Mouse (Mus musculus) forebrain, embryonic 14.5 days (tissue): ENCODE results near the gene Ipmk. TPM values are rescaled to one million over a fixed set of nuclear protein-coding genes. Genes with fewer than 3 reads are reported as not detected.

Experiments used
- ATAC-seq: fragments of 200-750 bp; cut with Nextera tagmentation; 2 replicates; pipeline ENCODE4 v1.8.0; 2017; ENCODE audit warnings: mild to moderate bottlenecking, moderate library complexity
- DNase-seq: peaks from one replicate; pipeline ENCODE4 v3.0.0-alpha.2; 2015; ENCODE audit warnings: low spot score
- H3K27ac ChIP-seq: fragments of 300-500 bp; sonication (generic); 2 replicates; pipeline ENCODE4 v1.5.1; 2014; ENCODE audit warnings: low read depth, mild to moderate bottlenecking, control low read depth, low read length, moderate library complexity
- H3K27me3 ChIP-seq: fragments of 300-500 bp; sonication (generic); replicated peaks from 2 replicates; pipeline ENCODE4 v1.6.1; 2014; ENCODE audit warnings: low read length, control low read depth, mixed read lengths; ENCODE audit not compliant: control insufficient read depth, insufficient read depth
- H3K36me3 ChIP-seq: fragments of 300-500 bp; sonication (generic); 2 replicates; pipeline ENCODE4 v1.6.1; 2014; ENCODE audit warnings: low read length, control low read depth; ENCODE audit not compliant: control insufficient read depth, insufficient read depth
- H3K4me1 ChIP-seq: fragments of 300-500 bp; sonication (generic); 2 replicates; pipeline ENCODE4 v1.6.1; 2014; ENCODE audit warnings: antibody characterized with exemption, low read length, control low read depth; ENCODE audit not compliant: control insufficient read depth, insufficient read depth
- H3K4me2 ChIP-seq: fragments of 300-500 bp; sonication (generic); 2 replicates; pipeline ENCODE4 v1.6.1; 2014; ENCODE audit warnings: mild to moderate bottlenecking, control low read depth, low read length
- H3K4me3 ChIP-seq: fragments of 300-500 bp; sonication (generic); 2 replicates; pipeline ENCODE4 v1.5.1; 2014; ENCODE audit warnings: low read depth, low read length, control low read depth
- H3K9ac ChIP-seq: fragments of 300-500 bp; sonication (generic); 2 replicates; pipeline ENCODE4 v1.6.1; 2014; ENCODE audit warnings: mild to moderate bottlenecking, low read length, control low read depth, moderate library complexity
- H3K9me3 ChIP-seq: fragments of 300-500 bp; sonication (generic); replicated peaks from 2 replicates; pipeline ENCODE4 v1.6.1; 2016; ENCODE audit warnings: low read length, control low read depth, mixed read lengths; ENCODE audit not compliant: control insufficient read depth
- WGBS: fragments of 180-500 bp; shearing (Covaris S2); extraction: QIAGEN DNeasy Blood & Tissue Kit; methylation state at CpG from one replicate; pipeline ENCODE4 v1.1.7; 2014; 5-methylcytosine and 5-hydroxymethylcytosine counted together
- polyA plus RNA-seq: library from polyadenylated mRNA; unstranded; fragments of >200 nt; fragmentation: Nextera tagmentation; extraction: Ambion mirVana; gene quantifications from 2 replicates; pipeline ENCODE4 v1.2.1, GENCODE M21; 2014

Ipmk gene
- polyA plus RNA-seq, 1 experiment from 2014 or later, result 16.2 TPM

DNA sequence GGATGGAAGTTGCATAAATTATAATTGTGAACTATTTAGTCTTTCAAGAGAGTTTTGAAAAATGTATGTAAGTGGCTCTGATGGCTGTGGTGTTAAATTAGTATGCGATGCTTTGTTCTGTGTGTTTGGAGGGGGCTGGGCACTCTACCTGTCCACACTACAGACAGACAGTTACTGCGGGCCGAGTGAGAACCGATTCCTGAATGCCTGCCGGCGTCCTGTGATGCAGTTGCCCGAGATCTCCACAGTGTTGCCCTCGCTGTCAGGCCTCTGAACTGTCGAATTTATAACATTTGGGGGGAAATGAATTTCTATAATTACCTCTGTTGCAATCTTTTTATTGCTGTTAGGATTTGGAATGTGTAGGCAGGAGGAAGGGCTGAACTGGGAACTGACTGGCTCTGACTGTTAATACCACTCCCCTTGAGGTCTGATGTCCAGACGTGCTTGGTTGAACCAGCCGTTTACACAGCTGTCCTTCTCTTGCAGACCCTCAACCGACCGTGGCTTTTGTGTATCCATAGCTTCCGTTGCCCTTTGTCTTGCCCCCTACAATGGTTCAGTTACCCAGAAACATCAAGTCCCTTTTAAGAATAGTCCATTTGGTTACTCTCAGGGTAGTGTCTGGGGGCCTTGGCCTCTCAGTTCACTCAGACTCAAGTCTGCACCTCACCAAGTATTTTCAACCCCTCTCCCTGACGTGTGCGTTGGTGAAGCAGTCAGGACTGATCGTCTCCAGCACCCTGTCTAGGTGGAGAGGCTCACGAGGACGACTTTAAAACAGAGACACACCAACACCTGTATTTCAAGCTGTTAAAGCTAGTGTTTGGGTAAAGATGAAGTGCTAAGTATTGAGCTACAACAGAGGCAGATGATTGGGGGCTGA, 36.8 kb downstream of the Ipmk start:
- Histone ChIP-seq H3K9me3 (no peaks in the 10 kb centered on the region), H3K9ac (no peak overlapping the region), H3K36me3 (peaks cover 13% of the 10 kb centered on the region), H3K27me3 (no peaks in the 10 kb centered on the region), H3K4me1 (no peaks in the 10 kb centered on the region), H3K27ac (no peak overlapping the region), H3K4me2 (no peak overlapping the region), H3K4me3 (no peak overlapping the region)
- ATAC-seq (no peak), DNase-seq (no peak)
- 83% methylated on average over 19 of the region's 19 CpGs for WGBS

DNA sequence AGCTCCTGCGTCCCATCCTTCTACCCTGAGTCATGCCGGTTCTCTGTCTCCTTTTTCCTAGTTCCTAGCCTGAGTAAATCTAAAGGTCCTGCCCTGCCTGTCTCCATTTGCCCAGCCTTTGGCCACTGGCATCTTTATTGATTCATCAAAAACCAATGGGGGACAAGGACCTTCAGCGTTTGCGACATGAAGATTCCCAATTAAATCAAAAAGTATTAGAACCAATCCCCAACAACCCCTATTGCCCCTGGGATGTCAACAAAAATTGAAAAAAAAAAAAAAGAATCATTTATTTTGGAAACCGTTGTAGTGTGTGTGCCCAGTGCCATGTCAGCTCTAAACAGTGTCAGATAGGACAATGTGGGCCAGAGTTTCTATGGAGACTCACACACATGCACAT, 41.7 kb downstream of the Ipmk start:
- ATAC-seq (no peak), DNase-seq (no peak)
- H3K9ac ChIP-seq, result no peak overlapping the region
- no peak overlapping the region for H3K4me3 ChIP-seq
- 0 out of 2 replicates have a peak, but pooled peaks cover 2% of the 10 kb centered on the region for H3K9me3 ChIP-seq
- no peak overlapping the region for H3K4me2 ChIP-seq
- no peaks in the 10 kb centered on the region for H3K36me3 ChIP-seq
- H3K27me3 ChIP-seq, result no peaks in the 10 kb centered on the region
- 93% methylated on average over 5 of the region's 5 CpGs for WGBS
- no peak overlapping the region for H3K27ac ChIP-seq
- H3K4me1 ChIP-seq, result no peaks in the 10 kb centered on the region

DNA sequence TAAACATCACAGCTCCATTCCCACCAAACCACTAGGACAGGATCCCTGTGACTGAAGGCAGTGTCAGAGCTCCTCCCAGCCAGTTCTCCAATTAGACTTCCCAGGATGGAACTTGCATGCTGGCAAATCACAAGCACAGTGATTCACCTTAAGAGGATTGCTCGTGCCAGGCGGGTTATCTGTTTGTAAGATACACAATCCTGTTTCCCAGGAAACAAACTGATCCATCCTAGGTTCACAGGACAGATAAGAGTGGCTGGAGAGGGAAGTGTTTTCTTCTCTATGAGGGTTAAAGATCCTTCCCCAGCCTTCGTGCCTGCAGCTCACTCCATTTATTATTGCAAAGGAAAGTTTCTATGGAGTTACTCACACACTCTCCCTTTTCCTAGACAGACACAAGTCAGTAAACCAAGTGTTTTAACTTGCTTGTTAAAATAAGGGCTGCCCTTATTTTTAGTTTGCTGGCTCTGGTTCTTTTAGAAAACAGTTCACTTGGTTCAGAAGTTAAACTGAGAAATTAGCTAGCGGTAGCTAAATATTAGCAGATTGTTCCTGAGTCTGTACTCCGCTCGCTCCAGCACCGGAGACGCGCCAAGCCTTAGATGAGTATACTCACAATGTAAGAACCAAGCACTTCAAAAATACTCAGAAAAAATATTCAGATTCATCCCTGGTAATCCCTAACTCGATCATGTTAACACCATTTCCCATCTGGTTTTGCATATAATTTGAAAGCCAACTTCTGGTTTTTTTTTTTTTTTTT, 51.0 kb downstream of the Ipmk start:
- Histone ChIP-seq H3K4me3 (no peak overlapping the region), H3K36me3 (no peaks in the 10 kb centered on the region), H3K9me3 (no peaks in the 10 kb centered on the region), H3K9ac (no peak overlapping the region), H3K27me3 (no peaks in the 10 kb centered on the region), H3K4me2 (no peak overlapping the region), H3K4me1 (no peaks in the 10 kb centered on the region), H3K27ac (no peak overlapping the region)
- 84% methylated on average over 10 of the region's 10 CpGs for WGBS
- ATAC-seq (no peak), DNase-seq (no peak)

DNA sequence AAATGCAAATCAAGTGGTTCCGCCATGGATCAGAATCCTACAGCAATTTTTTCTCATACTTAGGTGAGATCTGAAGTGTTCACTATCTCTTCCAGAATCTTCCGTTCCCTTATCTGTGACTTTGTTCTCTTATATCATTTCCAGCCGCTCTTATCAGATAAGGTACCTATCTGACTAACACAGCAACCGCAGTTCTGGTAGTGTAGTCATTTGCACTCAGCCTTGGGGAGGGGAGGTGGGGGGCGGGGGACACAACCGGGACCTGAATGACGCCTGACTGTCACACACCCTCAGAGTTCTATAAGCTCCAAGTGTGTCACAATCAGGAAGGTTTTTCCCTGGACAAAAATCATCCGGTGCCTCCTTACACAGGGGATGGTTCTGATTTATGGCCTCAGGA, 51.8 kb downstream of the Ipmk start:
- Histone ChIP-seq H3K36me3 (no peaks in the 10 kb centered on the region), H3K4me1 (no peaks in the 10 kb centered on the region), H3K4me3 (no peak overlapping the region), H3K9me3 (no peaks in the 10 kb centered on the region), H3K27ac (no peak overlapping the region), H3K9ac (no peak overlapping the region), H3K4me2 (no peak overlapping the region), H3K27me3 (no peaks in the 10 kb centered on the region)
- ATAC-seq (no peak), DNase-seq (no peak)
- 85% methylated on average over 8 of the region's 8 CpGs for WGBS

DNA sequence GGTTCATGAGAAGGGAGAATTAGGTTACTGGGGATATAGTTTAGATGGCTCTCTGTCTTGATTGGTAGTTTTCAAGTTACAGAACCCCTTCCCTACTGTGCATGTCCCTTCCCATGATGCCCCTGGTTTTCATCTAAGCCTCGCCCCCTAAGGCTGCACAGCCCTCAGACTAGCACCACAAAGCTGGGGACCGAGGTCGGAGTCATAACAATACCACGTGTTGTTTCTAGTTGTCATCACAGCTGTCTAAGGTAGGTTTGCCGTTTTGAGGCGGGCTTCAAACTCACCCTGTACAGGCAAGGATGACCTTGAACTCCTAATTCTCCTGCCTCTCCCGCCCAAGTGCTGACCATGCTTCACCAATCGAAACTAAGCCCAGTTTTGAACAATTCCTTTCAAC, 52.4 kb downstream of the Ipmk start:
- no peak for DNase-seq
- 81% methylated on average over 8 of the region's 8 CpGs for WGBS
- ATAC-seq, result no peak

DNA sequence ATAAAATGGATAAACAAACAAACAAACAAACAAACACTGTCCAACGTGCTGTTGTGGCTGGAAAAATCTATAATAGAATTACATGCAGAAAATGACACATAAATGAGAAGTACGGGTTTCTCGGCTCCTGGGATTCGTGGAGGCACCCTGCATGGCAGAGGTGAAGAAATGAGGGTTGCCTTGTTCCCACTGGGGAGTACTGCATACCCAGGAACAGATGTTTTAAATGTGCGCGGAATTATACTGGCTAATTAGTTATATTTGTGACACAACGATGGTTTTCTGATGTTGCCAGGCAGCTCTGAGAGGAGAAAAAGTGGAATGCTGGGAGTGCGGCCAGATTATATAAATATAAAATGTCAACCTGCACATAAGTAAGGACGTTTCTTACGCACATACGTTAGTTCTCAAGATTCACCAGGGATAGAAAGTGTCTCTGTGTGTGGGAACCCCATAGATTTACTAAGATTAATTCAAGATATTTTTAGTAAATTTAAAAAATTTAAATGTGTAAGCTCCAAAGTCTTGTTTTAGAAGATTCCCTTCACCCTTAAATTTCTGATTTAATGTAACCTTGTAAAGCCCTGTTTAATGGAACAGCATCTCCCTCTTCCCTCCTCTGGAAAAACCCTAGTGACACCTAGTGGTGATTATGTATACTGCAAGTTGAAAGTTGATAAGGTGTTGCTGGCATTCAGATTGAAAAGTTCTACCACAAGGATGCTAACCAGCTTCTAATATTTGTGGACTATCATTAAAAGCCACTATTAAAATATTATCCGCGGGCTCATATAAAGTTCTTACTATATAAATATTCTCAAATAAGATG, 53.5 kb downstream of the Ipmk start:
- Histone ChIP-seq H3K36me3 (no peaks in the 10 kb centered on the region), H3K4me3 (no peak overlapping the region), H3K4me1 (no peaks in the 10 kb centered on the region), H3K27me3 (no peaks in the 10 kb centered on the region), H3K27ac (no peak overlapping the region), H3K9me3 (no peaks in the 10 kb centered on the region), H3K9ac (no peak overlapping the region), H3K4me2 (no peak overlapping the region)
- ATAC-seq (peak; percentile 66; the same call in 1 of the 2 replicates), DNase-seq (peak; percentile 88)
- WGBS, result 69% methylated on average over 13 of the region's 13 CpGs

More for the DNA sequence above, 52.4 kb downstream of the Ipmk start:
- no peaks in the 10 kb centered on the region for H3K36me3 ChIP-seq
- no peak overlapping the region for H3K27ac ChIP-seq
- no peaks in the 10 kb centered on the region for H3K4me1 ChIP-seq
- no peaks in the 10 kb centered on the region for H3K27me3 ChIP-seq
- H3K9me3 ChIP-seq, result no peaks in the 10 kb centered on the region
- H3K4me2 ChIP-seq, result no peak overlapping the region
- H3K4me3 ChIP-seq, result no peak overlapping the region
- no peak overlapping the region for H3K9ac ChIP-seq

DNA sequence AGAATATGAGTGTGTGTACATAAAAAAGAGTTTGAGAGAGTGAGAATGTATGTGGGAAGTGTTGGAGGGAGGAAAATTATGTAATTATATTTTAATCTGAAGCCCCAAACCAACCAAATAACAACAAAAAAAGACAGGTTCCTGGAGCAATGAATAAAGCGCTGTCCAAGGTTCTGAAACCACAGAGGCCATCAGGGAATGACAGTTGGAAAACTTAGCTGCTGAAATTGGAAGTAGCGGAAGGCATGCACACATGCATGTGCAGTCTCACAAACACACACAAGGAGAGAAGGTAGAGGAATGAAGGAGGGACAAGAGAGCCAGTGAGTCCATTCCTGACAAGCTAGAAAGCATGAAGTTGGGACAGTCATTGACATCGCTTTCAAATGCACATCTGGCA, 56.1 kb downstream of the Ipmk start:
- no peaks in the 10 kb centered on the region for H3K27me3 ChIP-seq
- H3K9ac ChIP-seq, result no peak overlapping the region
- no peak overlapping the region for H3K4me2 ChIP-seq
- no peak overlapping the region for H3K27ac ChIP-seq
- no peak for ATAC-seq
- H3K4me1 ChIP-seq, result no peaks in the 10 kb centered on the region
- H3K36me3 ChIP-seq, result no peaks in the 10 kb centered on the region
- H3K9me3 ChIP-seq, result no peaks in the 10 kb centered on the region
- H3K4me3 ChIP-seq, result no peak overlapping the region
- WGBS, result 67% methylated on average over 3 of the region's 3 CpGs
- DNase-seq, result no peak

DNA sequence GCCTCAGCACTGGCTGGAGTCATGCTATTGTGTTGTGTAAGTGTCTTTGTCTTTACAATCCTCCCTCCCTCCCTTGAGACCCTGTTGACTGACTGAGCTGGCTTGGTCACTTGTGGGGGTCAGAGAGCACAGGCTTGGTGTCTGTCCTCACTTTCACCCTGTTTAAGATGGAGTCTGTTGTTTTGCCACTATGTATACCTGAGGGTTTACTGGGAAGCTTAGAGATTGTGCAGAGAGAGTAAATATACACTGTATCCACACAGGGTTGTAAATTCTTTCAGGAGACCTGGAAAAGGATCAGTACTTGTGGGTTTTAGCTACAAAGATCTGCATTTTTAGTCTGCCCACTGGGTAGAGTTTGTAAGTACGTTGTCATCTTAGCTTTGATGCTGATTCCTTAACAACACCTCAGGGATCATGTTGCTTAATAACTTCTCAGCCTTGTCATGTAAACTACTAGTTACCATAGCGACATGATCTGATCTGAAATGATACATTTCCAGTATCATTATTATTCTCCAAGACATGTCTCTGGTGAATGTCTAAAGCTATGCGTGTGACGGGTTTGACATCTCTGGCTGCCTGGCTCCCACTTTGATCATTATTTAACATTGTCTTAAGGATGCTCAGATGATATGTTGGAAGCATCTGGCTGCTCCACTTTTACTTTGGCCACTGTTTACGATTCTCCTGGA, 58.1 kb downstream of the Ipmk start:
- WGBS, result 86% methylated on average over 5 of the region's 5 CpGs
- Histone ChIP-seq H3K4me2 (no peak overlapping the region), H3K4me3 (no peak overlapping the region), H3K27me3 (no peaks in the 10 kb centered on the region), H3K9me3 (no peaks in the 10 kb centered on the region), H3K4me1 (no peaks in the 10 kb centered on the region), H3K27ac (no peak overlapping the region), H3K9ac (no peak overlapping the region), H3K36me3 (no peaks in the 10 kb centered on the region)
- ATAC-seq (no peak), DNase-seq (no peak)
